Mouse (Mus musculus) telencephalon, adult 2 months (tissue): ENCODE data around the gene Vmn1r131.
"Not testable (repeated sequence)": the region's sequence is repeated elsewhere in the genome, so short reads cannot be mapped to it uniquely, and the experiment has no call there.

Experiments
- DNase-seq: peaks from one replicate; pipeline ENCODE4 v3.0.0-alpha.2; 2011; ENCODE audit warnings: low read depth, low spot score

Vmn1r131 gene

DNA sequence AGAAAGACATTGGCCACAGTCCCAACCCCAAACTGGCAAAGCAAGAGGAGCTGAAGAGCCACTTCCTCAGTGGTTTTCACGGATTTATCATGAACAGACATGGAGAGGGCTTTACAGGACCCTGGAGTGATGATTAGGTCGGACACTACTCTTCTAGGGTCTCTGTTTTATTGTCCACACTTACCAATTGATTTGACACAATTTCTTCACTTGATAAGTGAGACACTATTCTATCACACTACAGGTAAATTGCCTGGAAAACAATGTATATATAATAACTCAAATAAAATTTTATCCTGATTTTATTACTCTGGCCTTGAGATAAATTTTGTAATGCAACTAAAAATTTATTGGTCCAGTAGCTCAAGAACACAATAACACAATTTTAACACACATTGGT is at the start of gene Vmn1r131:
Vmn1r131 (minus strand) TSS at position 101 of the 400 bp plus-strand sequence.
- not testable (repeated sequence) for DNase-seq

- not testable (repeated sequence) for DNase-seq
Measured at GRCm38 (mm10) chr7:21511480-21511879, 34.4 kb downstream of the Vmn1r131 start, which contains the start of gene Vmn1r130. Gene Vmn1r130, plus strand, starts transcription at chr7:21511780.
